Mouse (Mus musculus) cortical plate, adult 2 months (tissue): Measurements from ENCODE around the gene Ifna4.

Source experiments
- CTCF ChIP-seq: fragments of 200-500 bp; IDR thresholded peaks from 2 replicates; pipeline ENCODE4 v1.5.1; 2011; ENCODE audit warnings: mild to moderate bottlenecking, control low read depth, low read length; ENCODE audit not compliant: insufficient read depth; ENCODE audit errors: extremely low read depth
- POLR2A ChIP-seq: fragments of 200-500 bp; IDR thresholded peaks from 2 replicates; pipeline ENCODE4 v1.6.1; 2011; ENCODE audit warnings: mild to moderate bottlenecking, low read length, control low read depth; ENCODE audit not compliant: insufficient read depth; ENCODE audit errors: extremely low read depth

GRCm38 (mm10) chr4:88851026-88851763 is 9.5 kb downstream of the Ifna4 start:
- no peak for TF ChIP-seq CTCF
- no peak for TF ChIP-seq POLR2A
